Mouse (Mus musculus) stomach, embryonic 15.5 days (tissue): Measurements from ENCODE around the gene Cd38. TPM values are rescaled to one million over a fixed set of nuclear protein-coding genes. Genes with fewer than 3 reads are reported as not detected.
"Not testable (repeated sequence)": the region's sequence is repeated elsewhere in the genome, so short reads cannot be mapped to it uniquely, and the experiment has no call there.

Source experiments
- ATAC-seq: fragments of 200-750 bp; cut with Nextera tagmentation; 2 replicates; pipeline ENCODE4 v1.8.0; 2017; ENCODE audit warnings: low read depth, moderate number of reproducible peaks, moderate TSS enrichment; ENCODE audit not compliant: insufficient read depth, low FRiP score
- H3K27ac ChIP-seq: fragments of 300-500 bp; sonication (generic); 2 replicates; pipeline ENCODE4 v1.5.1; 2015; ENCODE audit warnings: mild to moderate bottlenecking, inconsistent platforms
- H3K27me3 ChIP-seq: fragments of 300-500 bp; sonication (generic); replicated peaks from 2 replicates; pipeline ENCODE4 v1.6.1; 2015; ENCODE audit warnings: inconsistent platforms
- H3K36me3 ChIP-seq: fragments of 300-500 bp; sonication (generic); 2 replicates; pipeline ENCODE4 v1.6.1; 2015; ENCODE audit warnings: inconsistent platforms
- H3K4me1 ChIP-seq: fragments of 300-500 bp; sonication (generic); 2 replicates; pipeline ENCODE4 v1.6.1; 2015; ENCODE audit warnings: inconsistent platforms
- H3K4me2 ChIP-seq: fragments of 300-500 bp; sonication (generic); 2 replicates; pipeline ENCODE4 v1.6.1; 2015; ENCODE audit warnings: mild to moderate bottlenecking, inconsistent platforms
- H3K4me3 ChIP-seq: fragments of 300-500 bp; sonication (generic); replicated peaks from 2 replicates; pipeline ENCODE4 v1.5.1; 2015; ENCODE audit warnings: inconsistent platforms
- H3K9ac ChIP-seq: fragments of 300-500 bp; sonication (generic); 2 replicates; pipeline ENCODE4 v1.6.1; 2015; ENCODE audit warnings: inconsistent platforms
- H3K9me3 ChIP-seq: fragments of 300-500 bp; sonication (generic); 2 replicates; pipeline ENCODE4 v1.6.1; 2016; ENCODE audit warnings: inconsistent platforms
- WGBS: fragments of 180-500 bp; shearing (Covaris S2); methylation state at CpG from one replicate; pipeline ENCODE4 v1.1.7; 2015; 5-methylcytosine and 5-hydroxymethylcytosine counted together
- polyA plus RNA-seq: library from polyadenylated mRNA; unstranded; fragments of >200 nt; fragmentation: Nextera tagmentation; extraction: Ambion mirVana; gene quantifications from 2 replicates; pipeline ENCODE4 v1.2.1, GENCODE M21; 2015

Cd38 gene
- polyA plus RNA-seq, 1 experiment from 2014 or later, result 13.5 TPM

DNA sequence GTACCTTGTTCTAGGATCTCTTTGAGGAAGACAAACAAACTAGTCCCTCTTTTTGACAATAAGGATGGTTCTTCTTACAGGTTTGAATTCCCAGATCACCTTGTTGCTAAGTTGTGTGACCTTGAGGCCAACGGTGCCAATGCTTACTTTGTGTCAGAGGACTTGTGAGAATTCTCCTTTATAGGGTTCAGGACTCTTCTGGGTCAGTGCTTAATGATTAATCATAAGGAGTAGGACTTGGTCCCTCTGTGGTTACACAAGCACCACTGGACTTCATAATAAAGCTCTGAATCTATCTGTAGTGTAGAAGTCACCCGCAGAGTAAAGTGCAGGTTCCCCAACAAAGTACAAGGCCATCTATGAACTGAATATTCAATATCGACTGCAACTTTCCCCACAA, 36.3 kb downstream of the Cd38 start:
- WGBS, result 70% methylated on average over 3 of the region's 3 CpGs
- no peak overlapping the region for H3K4me3 ChIP-seq
- H3K27me3 ChIP-seq, result no peaks in the 10 kb centered on the region
- no peaks in the 10 kb centered on the region for H3K36me3 ChIP-seq
- H3K9ac ChIP-seq, result no peak overlapping the region
- H3K4me2 ChIP-seq, result no peak overlapping the region
- H3K4me1 ChIP-seq, result no peaks in the 10 kb centered on the region
- H3K9me3 ChIP-seq, result no peaks in the 10 kb centered on the region
- no peak overlapping the region for H3K27ac ChIP-seq
- ATAC-seq, result no peak

DNA sequence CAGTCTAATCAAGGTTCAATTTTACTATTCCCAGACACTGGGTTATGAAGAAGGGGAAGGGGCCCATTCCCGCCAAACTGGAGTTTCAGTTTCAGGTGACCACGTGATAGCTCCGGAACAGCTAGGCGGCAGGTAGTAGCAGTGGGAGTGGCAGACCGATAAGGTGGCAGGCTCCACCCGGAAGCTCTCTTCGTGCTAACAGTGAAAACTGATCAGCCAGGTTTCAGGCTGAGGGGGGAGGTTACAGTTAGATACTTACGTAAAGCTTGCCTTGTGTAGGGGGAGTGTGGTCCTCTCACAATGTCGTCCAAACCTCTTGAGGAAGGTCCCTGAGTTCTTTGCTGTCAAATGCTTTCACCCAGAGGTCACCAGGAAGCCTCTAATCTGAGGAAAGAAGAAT, 40.9 kb downstream of the Cd38 start:
- no peak overlapping the region for H3K9ac ChIP-seq
- no peak overlapping the region for H3K4me2 ChIP-seq
- no peak overlapping the region for H3K4me3 ChIP-seq
- H3K4me1 ChIP-seq, result no peaks in the 10 kb centered on the region
- H3K27ac ChIP-seq, result no peak overlapping the region
- H3K9me3 ChIP-seq, result no peaks in the 10 kb centered on the region
- ATAC-seq, result peak; percentile 60
- H3K27me3 ChIP-seq, result no peaks in the 10 kb centered on the region
- no peaks in the 10 kb centered on the region for H3K36me3 ChIP-seq
- 41% methylated on average over 9 of the region's 9 CpGs for WGBS

DNA sequence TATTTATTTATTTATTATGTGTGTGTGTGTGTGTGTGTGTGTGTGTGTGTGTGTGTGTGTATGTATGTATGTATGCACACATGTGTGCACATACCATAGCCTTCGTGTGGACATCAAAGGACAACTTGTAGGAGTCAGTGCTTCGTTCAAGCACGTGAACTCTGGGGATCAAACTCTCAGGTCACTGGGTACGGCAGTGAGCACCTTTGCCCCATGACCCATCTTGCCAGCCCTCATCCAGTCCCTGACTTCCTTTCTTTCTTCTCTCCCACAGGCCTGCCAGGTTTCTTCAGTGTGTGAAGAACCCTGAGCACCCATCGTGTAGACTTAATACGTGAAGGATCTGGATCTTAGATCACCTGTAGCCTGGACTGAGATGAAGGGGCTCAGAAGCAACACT, 41.7 kb downstream of the Cd38 start:
- H3K36me3 ChIP-seq, result no peaks in the 10 kb centered on the region
- H3K4me2 ChIP-seq, result no peak overlapping the region
- no peak overlapping the region for H3K9ac ChIP-seq
- WGBS, result 91% methylated on average over 6 of the region's 6 CpGs
- H3K4me1 ChIP-seq, result no peaks in the 10 kb centered on the region
- no peak for ATAC-seq
- H3K27ac ChIP-seq, result no peak overlapping the region
- no peaks in the 10 kb centered on the region for H3K27me3 ChIP-seq
- H3K4me3 ChIP-seq, result no peak overlapping the region
- H3K9me3 ChIP-seq, result no peaks in the 10 kb centered on the region

DNA sequence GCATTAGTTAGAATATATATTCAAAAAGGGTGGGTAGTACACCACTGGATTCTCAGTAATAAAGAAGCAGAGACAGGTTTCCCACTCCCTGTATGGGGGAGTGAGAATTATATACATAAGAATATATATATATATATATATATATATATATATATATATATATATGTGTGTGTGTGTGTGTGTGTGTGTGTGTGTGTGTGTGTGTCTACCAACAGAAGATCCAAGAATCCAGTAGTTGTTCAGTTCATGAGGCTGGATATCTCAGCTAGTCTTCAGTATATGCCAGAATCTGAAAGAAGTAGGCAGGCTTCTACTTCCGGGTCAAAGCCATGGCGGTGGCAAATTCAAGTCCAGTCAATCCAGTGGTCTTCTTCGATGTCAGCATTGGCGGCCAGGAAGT, 44.5 kb downstream of the Cd38 start, which contains the start of gene Gm7879:
Gene Gm7879, plus strand, starts transcription at position 301 of the 400 bp plus-strand sequence.
- not testable (repeated sequence) for H3K4me3 ChIP-seq, H3K27me3 ChIP-seq
- WGBS, result 88% methylated on average over 4 of the region's 4 CpGs

DNA sequence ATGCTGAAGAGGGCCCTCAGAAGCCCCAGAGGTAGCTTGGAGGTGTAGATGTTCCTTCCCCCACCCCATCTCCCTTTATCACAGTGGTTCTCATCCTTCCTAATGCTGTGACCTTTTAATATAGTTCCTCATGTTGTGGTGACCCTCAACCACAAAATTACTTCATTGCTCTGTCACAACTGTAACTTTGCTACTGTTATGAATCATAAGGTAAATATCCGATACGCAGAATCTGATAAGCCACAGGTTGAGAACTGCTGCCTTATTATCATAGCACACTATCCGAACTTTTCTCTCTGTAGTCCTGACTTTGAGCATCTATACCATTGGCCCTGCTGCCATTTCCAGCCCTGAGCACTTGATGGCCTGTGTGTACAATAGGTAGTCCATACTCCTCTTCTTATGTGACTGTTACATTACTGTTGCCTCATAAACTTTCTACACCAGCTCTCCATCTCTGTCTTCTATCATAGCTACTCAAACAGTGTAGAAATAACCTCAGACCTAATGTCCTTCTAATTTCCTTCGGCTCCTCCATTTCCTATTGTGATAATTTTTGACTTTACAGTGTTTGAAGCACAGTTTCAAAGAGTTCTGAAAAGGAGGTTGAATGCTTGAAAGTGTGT, 47.0 kb downstream of the Cd38 start:
- no peaks in the 10 kb centered on the region for H3K27me3 ChIP-seq
- no peaks in the 10 kb centered on the region for H3K4me1 ChIP-seq
- H3K27ac ChIP-seq, result no peak overlapping the region
- no peaks in the 10 kb centered on the region for H3K36me3 ChIP-seq
- no peak overlapping the region for H3K4me2 ChIP-seq
- no peak overlapping the region for H3K4me3 ChIP-seq
- no peak for ATAC-seq
- no peaks in the 10 kb centered on the region for H3K9me3 ChIP-seq
- WGBS, result 81% methylated on average over 4 of the region's 4 CpGs
- no peak overlapping the region for H3K9ac ChIP-seq

More for the DNA sequence above, 44.5 kb downstream of the Cd38 start, which contains the start of gene Gm7879:
- not testable (repeated sequence) for ATAC-seq, H3K9me3 ChIP-seq, H3K9ac ChIP-seq, H3K36me3 ChIP-seq, H3K4me2 ChIP-seq, H3K4me1 ChIP-seq, H3K27ac ChIP-seq

DNA sequence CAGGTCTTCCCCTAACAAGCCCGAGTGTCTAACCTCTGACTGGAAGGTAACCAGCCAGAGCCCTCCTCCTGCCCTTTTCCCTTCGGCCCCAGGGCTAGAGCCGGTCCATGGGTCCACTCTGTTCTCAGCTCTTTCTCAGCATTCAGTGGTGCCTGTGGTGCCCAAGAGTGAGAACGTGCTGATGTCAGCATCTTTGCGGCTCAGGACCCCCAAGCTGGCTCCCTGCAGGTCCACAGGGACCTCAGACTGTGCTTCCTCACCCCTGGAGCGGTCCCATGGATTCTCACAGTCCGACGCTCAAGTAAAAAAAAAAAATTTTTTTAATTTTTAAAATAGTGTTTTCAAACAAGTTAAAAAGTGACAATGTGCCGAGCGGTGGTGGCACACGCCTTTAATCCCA, 53.5 kb downstream of the Cd38 start:
- Histone ChIP-seq H3K9ac (no peak overlapping the region), H3K9me3 (no peaks in the 10 kb centered on the region)

DNA sequence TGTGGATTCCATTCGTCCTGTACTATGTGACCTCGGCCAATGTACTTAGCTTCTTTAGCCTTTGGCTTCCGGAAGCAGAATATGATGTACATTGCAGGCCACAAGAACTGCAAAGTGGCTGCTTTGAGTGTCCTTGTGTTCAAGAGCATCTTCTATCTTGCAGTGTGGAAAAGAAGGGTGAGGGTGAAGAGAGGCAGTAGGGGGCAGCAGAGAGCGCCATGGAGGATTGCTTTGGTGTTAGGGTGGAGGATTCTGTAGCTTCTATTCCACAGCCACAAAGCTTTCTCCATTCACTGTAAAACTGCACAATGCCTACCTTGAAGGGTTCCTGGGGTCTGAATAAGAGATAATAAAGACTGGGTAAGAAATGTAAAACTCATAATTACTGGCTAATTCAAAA, 55.6 kb downstream of the Cd38 start:
- H3K4me2 ChIP-seq, result no peak overlapping the region
- ATAC-seq, result no peak
- H3K36me3 ChIP-seq, result no peaks in the 10 kb centered on the region
- H3K27me3 ChIP-seq, result no peaks in the 10 kb centered on the region
- H3K4me3 ChIP-seq, result no peak overlapping the region
- H3K9ac ChIP-seq, result no peak overlapping the region
- H3K4me1 ChIP-seq, result no peaks in the 10 kb centered on the region
- H3K9me3 ChIP-seq, result no peaks in the 10 kb centered on the region
- no peak overlapping the region for H3K27ac ChIP-seq
- WGBS, result 32% methylated on average over 4 of the region's 4 CpGs

More for the DNA sequence above, 53.5 kb downstream of the Cd38 start:
- whole genome bisulfite sequencing, result 92% methylated on average over 11 of the region's 11 CpGs
- Histone ChIP-seq H3K4me3 (no peak overlapping the region), H3K27ac (no peak overlapping the region), H3K36me3 (no peaks in the 10 kb centered on the region), H3K27me3 (no peaks in the 10 kb centered on the region), H3K4me1 (no peaks in the 10 kb centered on the region), H3K4me2 (no peak overlapping the region)
- ATAC-seq, result no peak

DNA sequence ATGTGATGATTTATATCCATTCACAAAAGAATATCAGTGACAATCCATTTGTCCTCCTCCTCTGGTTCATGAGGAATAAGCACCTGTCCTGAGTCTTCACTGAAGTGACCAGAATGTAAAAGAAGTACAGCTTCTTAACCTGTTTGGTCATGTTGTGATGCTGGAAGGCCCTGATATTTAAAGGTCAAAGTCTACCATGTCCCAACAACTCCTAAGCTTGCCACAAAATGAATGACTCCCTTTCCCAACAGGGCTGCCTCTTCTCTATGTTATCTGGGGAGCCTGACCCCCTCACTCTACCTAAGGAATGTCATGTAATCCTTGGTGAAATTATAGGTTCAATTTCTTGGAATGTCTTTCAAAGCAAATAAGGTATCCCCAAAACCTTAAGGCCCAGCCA, 59.4 kb downstream of the Cd38 start:
- Histone ChIP-seq H3K9me3 (no peaks in the 10 kb centered on the region), H3K4me3 (no peak overlapping the region), H3K27ac (no peak overlapping the region), H3K9ac (no peak overlapping the region), H3K27me3 (no peaks in the 10 kb centered on the region), H3K4me1 (no peaks in the 10 kb centered on the region), H3K4me2 (no peak overlapping the region), H3K36me3 (no peaks in the 10 kb centered on the region)
- no peak for ATAC-seq

DNA sequence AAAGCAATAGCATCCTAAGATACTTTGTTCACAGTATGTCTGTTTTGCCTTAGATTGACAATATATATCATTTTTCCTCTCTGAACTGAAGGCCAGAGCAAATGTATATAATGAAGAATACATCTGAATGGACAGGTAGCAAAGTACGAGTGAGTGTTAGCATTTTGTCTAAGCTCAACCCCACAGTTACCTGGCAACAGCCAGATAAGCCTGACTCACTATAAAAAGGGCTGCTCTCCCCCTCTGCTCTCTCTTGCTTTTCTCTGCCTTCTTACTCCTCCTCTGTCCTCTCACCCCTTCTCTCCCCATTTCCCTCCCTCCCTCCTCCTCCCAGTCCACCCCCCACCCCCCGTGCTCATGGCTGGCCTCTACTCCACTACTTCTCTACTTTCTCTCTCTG, 64.9 kb downstream of the Cd38 start:
- Histone ChIP-seq H3K4me3 (no peak overlapping the region), H3K9ac (no peak overlapping the region), H3K4me2 (no peak overlapping the region), H3K27ac (no peak overlapping the region), H3K4me1 (no peaks in the 10 kb centered on the region), H3K27me3 (no peaks in the 10 kb centered on the region), H3K9me3 (no peaks in the 10 kb centered on the region), H3K36me3 (no peaks in the 10 kb centered on the region)
- no peak for ATAC-seq
- WGBS, result 32% methylated on average over 2 of the region's 2 CpGs

DNA sequence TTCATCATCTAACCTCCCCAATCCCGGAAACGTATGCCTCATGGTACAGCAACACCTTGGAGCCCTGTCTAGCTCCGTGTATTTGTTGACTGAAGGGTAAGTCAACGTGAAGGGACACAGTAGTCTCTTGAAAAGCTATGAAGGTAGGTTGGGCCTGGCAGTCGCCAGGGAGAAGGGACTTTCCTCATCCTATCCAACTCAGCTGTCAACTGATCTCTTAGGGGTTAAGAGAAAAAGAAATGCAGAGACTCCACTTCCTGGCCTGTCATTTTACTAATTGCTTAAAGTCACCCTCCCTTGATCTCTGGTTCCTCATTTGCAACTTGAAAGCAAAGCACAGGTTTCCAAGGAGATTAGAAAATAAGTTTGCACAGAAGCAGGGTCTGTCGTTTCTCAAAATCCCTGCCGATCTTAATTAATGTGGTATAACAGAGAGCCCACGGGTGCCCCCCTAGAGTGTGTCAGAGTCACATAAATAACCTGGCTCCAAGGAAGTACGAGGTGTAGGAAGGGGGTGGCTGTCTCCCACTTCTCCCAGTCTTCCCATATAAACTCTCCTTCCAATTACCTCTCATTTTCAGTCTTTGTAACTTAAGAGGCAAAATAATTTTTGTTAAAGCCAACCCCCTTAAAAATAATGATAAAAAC, 79.1 kb downstream of the Cd38 start:
- no peak for ATAC-seq
- peak overlapping the region; percentile 96 for H3K27ac ChIP-seq

DNA sequence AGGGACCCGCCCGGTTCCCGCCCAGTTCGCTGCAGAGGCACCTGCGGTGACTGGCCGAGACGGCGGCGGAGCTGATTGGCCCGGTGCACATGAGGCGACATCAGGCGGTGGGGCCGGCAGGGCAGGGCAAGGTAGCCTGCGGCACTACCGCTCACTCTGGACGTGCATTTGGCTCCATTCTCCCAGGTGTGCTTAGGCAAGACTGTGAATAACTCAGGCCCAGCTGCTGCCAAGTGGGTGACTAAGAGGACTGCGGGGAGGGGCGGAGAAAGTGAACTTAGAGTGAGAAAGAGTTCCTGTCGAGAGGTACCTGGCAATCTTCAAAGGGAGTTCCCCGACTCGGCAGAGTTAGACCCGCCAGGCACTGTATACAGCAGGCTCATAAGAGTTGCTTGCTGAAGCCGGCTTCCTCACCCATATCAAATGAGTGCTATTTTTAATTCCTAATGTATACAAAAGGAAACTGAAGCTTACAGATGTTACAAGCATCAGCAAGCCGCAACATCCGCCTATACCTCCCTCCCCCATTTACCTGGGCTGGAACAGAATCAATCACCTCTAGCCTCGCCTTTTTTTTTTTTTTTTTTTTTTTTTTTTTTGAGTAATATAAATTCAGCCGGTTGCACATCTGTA, 79.9 kb downstream of the Cd38 start:
- Histone ChIP-seq H3K36me3 (no peaks in the 10 kb centered on the region), H3K9ac (no peak overlapping the region), H3K27me3 (no peaks in the 10 kb centered on the region), H3K27ac (peak overlapping the region; percentile 96), H3K9me3 (no peaks in the 10 kb centered on the region), H3K4me2 (peak overlapping the region; percentile 53), H3K4me1 (peaks cover 4% of the 10 kb centered on the region; the same call in 1 of the 2 replicates), H3K4me3 (peak overlapping the region; percentile 22)
- peak; percentile 96 for ATAC-seq
- WGBS, result 3% methylated on average over 27 of the region's 27 CpGs

More for the DNA sequence above, 79.1 kb downstream of the Cd38 start:
- Histone ChIP-seq H3K9me3 (no peaks in the 10 kb centered on the region), H3K4me1 (peaks cover 4% of the 10 kb centered on the region; the same call in 1 of the 2 replicates), H3K9ac (no peak overlapping the region), H3K36me3 (no peaks in the 10 kb centered on the region), H3K4me2 (peak overlapping the region; percentile 53), H3K4me3 (no peak overlapping the region), H3K27me3 (no peaks in the 10 kb centered on the region)
- WGBS, result 17% methylated on average over 9 of the region's 9 CpGs

DNA sequence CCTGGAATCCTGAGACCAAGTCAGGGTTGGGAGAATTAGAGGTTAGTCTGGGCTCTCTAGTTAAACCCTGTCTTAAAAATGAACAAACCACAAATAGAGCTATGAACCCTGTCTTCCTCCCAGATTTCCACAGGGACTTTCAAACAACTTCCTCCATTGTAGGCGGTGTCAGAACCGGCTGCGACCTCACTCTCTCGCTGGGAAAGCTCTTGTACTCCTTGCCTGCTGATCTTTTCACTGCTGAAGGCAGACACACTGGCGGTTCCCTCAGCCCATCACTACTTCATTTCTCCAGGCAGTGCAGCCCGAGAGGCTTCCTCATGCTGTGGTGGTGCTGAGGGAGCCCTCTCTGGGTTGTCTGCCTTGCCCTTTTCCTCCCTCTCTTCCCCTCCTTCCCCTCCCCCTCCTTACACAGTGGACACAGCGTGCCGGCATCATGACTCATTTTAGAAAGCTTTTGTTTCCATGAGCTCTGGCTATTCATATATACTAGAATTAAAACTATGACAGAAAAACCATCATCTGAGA, 80.5 kb downstream of the Cd38 start:
- peak overlapping the region; percentile 53 for H3K4me2 ChIP-seq
- peak overlapping the region; percentile 22 for H3K4me3 ChIP-seq
- H3K4me1 ChIP-seq, result peaks cover 4% of the 10 kb centered on the region; the same call in 1 of the 2 replicates
- no peaks in the 10 kb centered on the region for H3K27me3 ChIP-seq
- no peaks in the 10 kb centered on the region for H3K9me3 ChIP-seq
- H3K36me3 ChIP-seq, result no peaks in the 10 kb centered on the region
- H3K27ac ChIP-seq, result peak overlapping the region; percentile 96
- H3K9ac ChIP-seq, result no peak overlapping the region
- peak; percentile 43; the same call in 1 of the 2 replicates for ATAC-seq
- 2% methylated on average over 8 of the region's 8 CpGs for WGBS
